Mouse (Mus musculus) liver, embryonic 15.5 days (tissue): ENCODE measurements around the gene Tab1. TPM values are rescaled to one million over a fixed set of nuclear protein-coding genes. Genes with fewer than 3 reads are reported as not detected.

ENCODE experiments used
- ATAC-seq: fragments of 200-750 bp; cut with Nextera tagmentation; 2 replicates; pipeline ENCODE4 v1.8.0; 2017; ENCODE audit warnings: moderate number of reproducible peaks, mild to moderate bottlenecking, moderate library complexity; ENCODE audit not compliant: insufficient read depth
- H3K27ac ChIP-seq: fragments of 300-500 bp; sonication (generic); replicated peaks from 2 replicates; pipeline ENCODE4 v1.5.1; 2015; ENCODE audit warnings: mild to moderate bottlenecking, inconsistent platforms
- H3K27me3 ChIP-seq: fragments of 300-500 bp; sonication (generic); 2 replicates; pipeline ENCODE4 v1.6.1; 2015; ENCODE audit warnings: mild to moderate bottlenecking, inconsistent platforms
- H3K36me3 ChIP-seq: fragments of 300-500 bp; sonication (generic); replicated peaks from 2 replicates; pipeline ENCODE4 v1.6.1; 2015; ENCODE audit warnings: moderate library complexity, mild to moderate bottlenecking, inconsistent platforms
- H3K4me1 ChIP-seq: fragments of 300-500 bp; sonication (generic); replicated peaks from 2 replicates; pipeline ENCODE4 v1.6.1; 2015; ENCODE audit warnings: inconsistent platforms
- H3K4me2 ChIP-seq: fragments of 300-500 bp; sonication (generic); 2 replicates; pipeline ENCODE4 v1.6.1; 2015; ENCODE audit warnings: moderate library complexity, mild to moderate bottlenecking, inconsistent platforms
- H3K4me3 ChIP-seq: fragments of 300-500 bp; sonication (generic); replicated peaks from 2 replicates; pipeline ENCODE4 v1.5.1; 2015; ENCODE audit warnings: mild to moderate bottlenecking, inconsistent platforms
- H3K9ac ChIP-seq: fragments of 300-500 bp; sonication (generic); 2 replicates; pipeline ENCODE4 v1.6.1; 2015; ENCODE audit warnings: moderate library complexity, mild to moderate bottlenecking, inconsistent platforms
- H3K9me3 ChIP-seq: fragments of 300-500 bp; sonication (generic); replicated peaks from 2 replicates; pipeline ENCODE4 v1.6.1; 2016; ENCODE audit warnings: inconsistent platforms
- WGBS: fragments of 180-500 bp; shearing (Covaris S2); methylation state at CpG from one replicate; pipeline ENCODE4 v1.1.7; 2015; ENCODE audit warnings: mixed read lengths; ENCODE audit not compliant: insufficient replicate concordance; 5-methylcytosine and 5-hydroxymethylcytosine counted together
- polyA plus RNA-seq: library from polyadenylated mRNA; unstranded; fragments of >200 nt; fragmentation: Nextera tagmentation; extraction: Ambion mirVana; gene quantifications from 2 replicates; pipeline ENCODE4 v1.2.1, GENCODE M21; 2015

The Tab1 gene
- polyA plus RNA-seq: 11.0 and 12.7 TPM in 2 replicates

GRCm38 (mm10) chr15:80132993-80133586 lies at the start of gene Tab1:
TSS of gene Tab1 (plus strand) at chr15:80133127.
- Histone ChIP-seq H3K4me1 (peaks cover 87% of the 10 kb centered on the region), H3K27ac (peak within 1 kb of the TSS; percentile 98), H3K9ac (peak within 1 kb of the TSS; percentile 90), H3K4me2 (peak within 1 kb of the TSS; percentile 81), H3K9me3 (no peaks in the 10 kb centered on the region), H3K36me3 (peaks cover 19% of the 10 kb centered on the region), H3K4me3 (peak within 1 kb of the TSS; percentile 85), H3K27me3 (no peaks in the 10 kb centered on the region)
- peak; percentile 78 for ATAC-seq
- WGBS: under 1% methylated on average over 59 of the region's 59 CpGs

DNA sequence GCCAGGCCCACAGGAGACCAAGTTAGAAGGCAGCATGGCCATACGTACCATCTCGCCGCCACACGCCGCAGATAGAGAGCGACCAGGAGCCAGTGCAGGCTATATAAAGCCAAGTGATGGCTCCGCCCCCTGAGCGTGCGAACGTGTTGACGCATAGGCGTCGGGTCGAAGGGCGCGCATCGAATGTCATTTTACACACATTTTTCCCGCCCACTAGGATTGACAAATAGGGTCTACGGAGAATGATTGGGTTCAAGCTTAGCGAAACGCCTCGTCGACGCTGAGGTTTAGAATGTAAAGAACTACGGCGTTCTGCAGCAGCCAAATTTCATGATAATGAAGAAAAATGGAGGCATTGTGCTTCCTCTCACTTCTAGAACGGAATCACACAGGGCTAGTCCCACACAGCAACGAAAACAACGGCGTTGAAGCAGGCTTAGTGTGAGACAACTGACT lies 49.6 kb upstream of the Tab1 start:
- ATAC-seq: peak; percentile 83

DNA sequence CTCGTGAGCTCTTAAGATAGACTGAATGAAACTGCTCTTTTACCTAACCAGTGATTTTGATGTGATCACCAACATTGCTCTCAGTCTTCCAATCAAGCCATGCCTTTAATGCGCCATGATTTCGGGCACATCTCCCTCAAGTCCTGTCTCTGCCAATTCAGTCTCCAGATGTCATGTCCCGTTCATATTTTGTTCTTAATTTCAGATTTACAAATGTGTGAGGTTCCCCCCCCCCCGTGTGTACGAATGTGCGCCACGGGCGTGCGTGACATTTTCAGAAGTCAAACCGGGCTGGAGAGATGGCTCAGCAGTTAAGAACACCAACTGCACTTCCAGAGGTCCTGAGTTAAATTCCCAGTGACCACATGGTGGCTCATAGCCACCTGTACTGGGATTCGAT lies 49.2 kb upstream of the Tab1 start:
- H3K4me3 ChIP-seq: peak overlapping the region; percentile 83
- ATAC-seq: no peak
- H3K36me3 ChIP-seq: peaks cover 35% of the 10 kb centered on the region
- peak overlapping the region; percentile 96 for H3K27ac ChIP-seq
- WGBS: 2% methylated on average over 12 of the region's 12 CpGs
- peak overlapping the region; percentile 87 for H3K4me2 ChIP-seq
- peak overlapping the region; percentile 44 for H3K9ac ChIP-seq
- peaks cover 70% of the 10 kb centered on the region for H3K4me1 ChIP-seq
- H3K27me3 ChIP-seq: no peaks in the 10 kb centered on the region
- H3K9me3 ChIP-seq: no peaks in the 10 kb centered on the region

More for the DNA sequence above, 49.6 kb upstream of the Tab1 start:
- WGBS: 0% methylated on average over 30 of the region's 30 CpGs
- Histone ChIP-seq H3K4me2 (peak overlapping the region; percentile 87), H3K9me3 (no peaks in the 10 kb centered on the region), H3K9ac (peak overlapping the region; percentile 85), H3K27ac (peak overlapping the region; percentile 96), H3K36me3 (peaks cover 40% of the 10 kb centered on the region), H3K27me3 (no peaks in the 10 kb centered on the region), H3K4me1 (peaks cover 70% of the 10 kb centered on the region), H3K4me3 (peak overlapping the region; percentile 83)

GRCm38 (mm10) chr15:80087406-80088012 lies 45.4 kb upstream of the Tab1 start:
- H3K27me3 ChIP-seq: peaks cover 14% of the 10 kb centered on the region
- H3K9ac ChIP-seq: peak overlapping the region; percentile 42
- H3K4me1 ChIP-seq: peaks cover 73% of the 10 kb centered on the region
- H3K27ac ChIP-seq: peak overlapping the region; percentile 90
- ATAC-seq: peak; percentile 76
- H3K36me3 ChIP-seq: no peaks in the 10 kb centered on the region; the same call in 1 of the 2 replicates
- H3K4me3 ChIP-seq: no peak overlapping the region
- no peaks in the 10 kb centered on the region for H3K9me3 ChIP-seq
- WGBS: 46% methylated on average over 9 of the region's 9 CpGs
- H3K4me2 ChIP-seq: peak overlapping the region; percentile 46

GRCm38 (mm10) chr15:80088637-80089036 lies 44.3 kb upstream of the Tab1 start:
- peak overlapping the region; percentile 90 for H3K27ac ChIP-seq

GRCm38 (mm10) chr15:80090155-80090554 lies 42.8 kb upstream of the Tab1 start:
- H3K36me3 ChIP-seq: no peaks in the 10 kb centered on the region
- H3K4me1 ChIP-seq: peaks cover 77% of the 10 kb centered on the region
- peak overlapping the region; percentile 71 for H3K27ac ChIP-seq
- peak overlapping the region; percentile 77; the same call in 1 of the 2 replicates for H3K4me3 ChIP-seq
- 63% methylated on average over 11 of the region's 11 CpGs for WGBS
- H3K4me2 ChIP-seq: peak overlapping the region; percentile 99
- no peak for ATAC-seq
- H3K9me3 ChIP-seq: no peaks in the 10 kb centered on the region
- peaks cover 18% of the 10 kb centered on the region for H3K27me3 ChIP-seq
- no peak overlapping the region for H3K9ac ChIP-seq

More at GRCm38 (mm10) chr15:80088637-80089036, 44.3 kb upstream of the Tab1 start:
- no peaks in the 10 kb centered on the region for H3K9me3 ChIP-seq
- no peak for ATAC-seq
- 30% methylated on average over 4 of the region's 4 CpGs for WGBS
- H3K4me1 ChIP-seq: peaks cover 76% of the 10 kb centered on the region
- H3K4me2 ChIP-seq: peak overlapping the region; percentile 6; the same call in 1 of the 2 replicates
- H3K27me3 ChIP-seq: peaks cover 18% of the 10 kb centered on the region
- H3K9ac ChIP-seq: peak overlapping the region; percentile 28; the same call in 1 of the 2 replicates
- no peaks in the 10 kb centered on the region for H3K36me3 ChIP-seq
- H3K4me3 ChIP-seq: no peak overlapping the region

- peak overlapping the region; percentile 77 for H3K9ac ChIP-seq
- peak overlapping the region; percentile 99 for H3K4me2 ChIP-seq
- peak overlapping the region; percentile 71 for H3K27ac ChIP-seq
- under 1% methylated on average over 17 of the region's 17 CpGs for WGBS
- peaks cover 79% of the 10 kb centered on the region for H3K4me1 ChIP-seq
- peak overlapping the region; percentile 77 for H3K4me3 ChIP-seq
- no peak for ATAC-seq
- no peaks in the 10 kb centered on the region for H3K36me3 ChIP-seq
- H3K27me3 ChIP-seq: peaks cover 18% of the 10 kb centered on the region
- H3K9me3 ChIP-seq: no peaks in the 10 kb centered on the region
Measured at GRCm38 (mm10) chr15:80090741-80091120, 42.2 kb upstream of the Tab1 start.

GRCm38 (mm10) chr15:80091121-80091955 lies 41.6 kb upstream of the Tab1 start, which contains the start of the genes Syngr1 and Rpl3:
TSS of gene Syngr1 (plus strand) at chr15:80091334.
TSS of gene Rpl3 (minus strand) at chr15:80091868.
- Histone ChIP-seq H3K4me2 (peak within 1 kb of the TSS; percentile 99), H3K27ac (peak within 1 kb of the TSS; percentile 71), H3K9ac (peak within 1 kb of the TSS; percentile 77), H3K4me1 (peaks cover 84% of the 10 kb centered on the region), H3K9me3 (no peaks in the 10 kb centered on the region), H3K36me3 (no peaks in the 10 kb centered on the region), H3K4me3 (peak within 1 kb of the TSS; percentile 77), H3K27me3 (peaks cover 18% of the 10 kb centered on the region)
- WGBS: 2% methylated on average over 83 of the region's 86 CpGs
- peak; percentile 54 for ATAC-seq

- Histone ChIP-seq H3K27ac (no peak overlapping the region), H3K4me1 (peaks cover 84% of the 10 kb centered on the region), H3K9me3 (no peaks in the 10 kb centered on the region), H3K9ac (peak overlapping the region; percentile 77; the same call in 1 of the 2 replicates), H3K4me3 (peak overlapping the region; percentile 77), H3K36me3 (no peaks in the 10 kb centered on the region), H3K4me2 (peak overlapping the region; percentile 99), H3K27me3 (peaks cover 18% of the 10 kb centered on the region)
- WGBS: 56% methylated on average over 7 of the region's 7 CpGs
- no peak for ATAC-seq
Measured at GRCm38 (mm10) chr15:80092041-80092441, 40.9 kb upstream of the Tab1 start.

- Histone ChIP-seq H3K9me3 (no peaks in the 10 kb centered on the region), H3K9ac (no peak overlapping the region), H3K27ac (no peak overlapping the region), H3K4me2 (peak overlapping the region; percentile 99; the same call in 1 of the 2 replicates), H3K4me3 (no peak overlapping the region), H3K4me1 (peaks cover 84% of the 10 kb centered on the region), H3K27me3 (peaks cover 18% of the 10 kb centered on the region), H3K36me3 (no peaks in the 10 kb centered on the region)
- no peak for ATAC-seq
- 45% methylated on average over 8 of the region's 8 CpGs for WGBS
Measured at GRCm38 (mm10) chr15:80092599-80092998, 40.3 kb upstream of the Tab1 start.
